Mouse (Mus musculus) bone marrow, adult 2 months (tissue): Measurements from ENCODE around the gene Fkbp11.

Experiments
- CTCF ChIP-seq: fragments of 200-500 bp; IDR thresholded peaks from 2 replicates; pipeline ENCODE4 v1.5.1; 2011; ENCODE audit warnings: low read length, control low read depth; ENCODE audit not compliant: control insufficient read depth, insufficient read depth
- POLR2A ChIP-seq: fragments of 200-500 bp; IDR thresholded peaks from 2 replicates; pipeline ENCODE4 v1.6.1; 2011; ENCODE audit warnings: low read depth, mild to moderate bottlenecking, control low read depth, low read length, borderline replicate concordance; ENCODE audit not compliant: control insufficient read depth

GRCm38 (mm10) chr15:98691486-98692147, 36.4 kb downstream of the Fkbp11 start:
- TF ChIP-seq CTCF (no peak), POLR2A (no peak)
